Mouse (Mus musculus): ENCODE data around the gene Olfr378. TPM values are rescaled to one million over a fixed set of nuclear protein-coding genes. Genes with fewer than 3 reads are reported as not detected.

Gene Olfr378
- not detected in 2 replicates for polyA plus RNA-seq (2012; rRNA removed)

- Histone ChIP-seq H3K4me3 (ENCODE audit: control insufficient read depth, low read depth, low read length) (no peak within 1 kb of the TSS), H3K36me3 (ENCODE audit: control insufficient read depth, insufficient read depth, low read length) (no peaks in the 10 kb centered on the region), H3K27me3 (ENCODE audit: control insufficient read depth, insufficient read depth, low read length) (no peaks in the 10 kb centered on the region), H3K4me1 (ENCODE audit: control insufficient read depth, insufficient read depth, low read length) (no peaks in the 10 kb centered on the region), H3K27ac (ENCODE audit: control insufficient read depth, insufficient read depth, low read depth, low read length) (no peak within 1 kb of the TSS)
- TF ChIP-seq CTCF (IDR thresholded peaks at IDR 0.05; ENCODE audit: control insufficient read depth, insufficient read depth, insufficient replicate concordance, low read depth, low read length) (no peak), POLR2A (IDR thresholded peaks at IDR 0.05; ENCODE audit: control insufficient read depth, low read depth, low read length) (no peak)
These were observed at the start of gene Olfr378 for GRCm38 (mm10) chr11:73428377-73428776. Gene Olfr378 (minus strand): TSS chr11:73428477.

GRCm38 (mm10) chr11:73457408-73457807 is 29.1 kb upstream of the Olfr378 start, which contains the start of gene Olfr380:
Gene Olfr380 (minus strand): TSS chr11:73457508.
- TF ChIP-seq CTCF (IDR thresholded peaks at IDR 0.05; ENCODE audit: control insufficient read depth, insufficient read depth, insufficient replicate concordance, low read depth, low read length) (no peak), POLR2A (IDR thresholded peaks at IDR 0.05; ENCODE audit: control insufficient read depth, low read depth, low read length) (no peak)
- Histone ChIP-seq H3K4me3 (ENCODE audit: control insufficient read depth, low read depth, low read length) (no peak within 1 kb of the TSS), H3K36me3 (ENCODE audit: control insufficient read depth, insufficient read depth, low read length) (no peaks in the 10 kb centered on the region), H3K27ac (ENCODE audit: control insufficient read depth, insufficient read depth, low read depth, low read length) (no peak within 1 kb of the TSS), H3K27me3 (ENCODE audit: control insufficient read depth, insufficient read depth, low read length) (no peaks in the 10 kb centered on the region), H3K4me1 (ENCODE audit: control insufficient read depth, insufficient read depth, low read length) (no peaks in the 10 kb centered on the region)

- H3K4me1 ChIP-seq (ENCODE audit: control insufficient read depth, insufficient read depth, low read length): no peaks in the 10 kb centered on the region
- no peak within 1 kb of the TSS for H3K27ac ChIP-seq (ENCODE audit: control insufficient read depth, insufficient read depth, low read depth, low read length)
- TF ChIP-seq CTCF (IDR thresholded peaks at IDR 0.05; ENCODE audit: control insufficient read depth, insufficient read depth, insufficient replicate concordance, low read depth, low read length) (no peak), POLR2A (IDR thresholded peaks at IDR 0.05; ENCODE audit: control insufficient read depth, low read depth, low read length) (no peak)
- no peaks in the 10 kb centered on the region for H3K36me3 ChIP-seq (ENCODE audit: control insufficient read depth, insufficient read depth, low read length)
- H3K4me3 ChIP-seq (ENCODE audit: control insufficient read depth, low read depth, low read length): no peak within 1 kb of the TSS
- no peaks in the 10 kb centered on the region for H3K27me3 ChIP-seq (ENCODE audit: control insufficient read depth, insufficient read depth, low read length)
These were observed 28.8 kb downstream of the Olfr378 start, which contains the start of gene Olfr1 for GRCm38 (mm10) chr11:73399514-73399913. Gene Olfr1 (minus strand): TSS chr11:73399614.

- Histone ChIP-seq H3K4me3 (ENCODE audit: control insufficient read depth, low read depth, low read length) (no peak overlapping the region), H3K27ac (ENCODE audit: control insufficient read depth, insufficient read depth, low read depth, low read length) (no peak overlapping the region), H3K27me3 (ENCODE audit: control insufficient read depth, insufficient read depth, low read length) (no peaks in the 10 kb centered on the region), H3K36me3 (ENCODE audit: control insufficient read depth, insufficient read depth, low read length) (no peaks in the 10 kb centered on the region), H3K4me1 (ENCODE audit: control insufficient read depth, insufficient read depth, low read length) (no peaks in the 10 kb centered on the region)
- TF ChIP-seq CTCF (IDR thresholded peaks at IDR 0.05; ENCODE audit: control insufficient read depth, insufficient read depth, insufficient replicate concordance, low read depth, low read length): no peak
- TF ChIP-seq POLR2A (IDR thresholded peaks at IDR 0.05; ENCODE audit: control insufficient read depth, low read depth, low read length): no peak
These were observed 32.9 kb downstream of the Olfr378 start for GRCm38 (mm10) chr11:73395374-73395773.

Other genes starting within 250 kb of the Olfr378 start
- 17.8 and 18.3 TPM in 2 replicates for gene Ctns, start 229.4 kb downstream of the Olfr378 start, polyA plus RNA-seq (2012; rRNA removed)
- 1.8 and 2.0 TPM in 2 replicates for gene Shpk, start 229.0 kb downstream of the Olfr378 start, polyA plus RNA-seq (2012; rRNA removed)
- gene Trpv1, start 194.2 kb downstream of the Olfr378 start, polyA plus RNA-seq (2012; rRNA removed): 0.17 and 1.6 TPM in 2 replicates
- gene Trpv3, start 161.1 kb downstream of the Olfr378 start, polyA plus RNA-seq (2012; rRNA removed): 0.04 and 0.05 TPM in 2 replicates
- gene Aspa, start 98.9 kb downstream of the Olfr378 start, polyA plus RNA-seq (2012; rRNA removed): 3.1 and 3.6 TPM in 2 replicates
- 0.40 and 0.59 TPM in 2 replicates for gene Gm49340, start 98.7 kb downstream of the Olfr378 start, polyA plus RNA-seq (2012; rRNA removed)
- gene Spata22, start 98.7 kb downstream of the Olfr378 start, polyA plus RNA-seq (2012; rRNA removed): 6.1 and 8.5 TPM in 2 replicates
- 2.2 and 3.0 TPM in 2 replicates for gene Olfr20, start 77.7 kb downstream of the Olfr378 start, polyA plus RNA-seq (2012; rRNA removed)
- gene Olfr376, start 57.2 kb downstream of the Olfr378 start, polyA plus RNA-seq (2012; rRNA removed): 0.11 TPM in 1 of 2 replicates, not detected in the other
- 0.12 TPM in 1 of 2 replicates, not detected in the other for gene Olfr1, start 28.9 kb downstream of the Olfr378 start, polyA plus RNA-seq (2012; rRNA removed)
- not detected in 2 replicates for gene Olfr380, start 29.0 kb upstream of the Olfr378 start, polyA plus RNA-seq (2012; rRNA removed)
- not detected in 2 replicates for gene Olfr381, start 63.1 kb upstream of the Olfr378 start, polyA plus RNA-seq (2012; rRNA removed)
- gene Olfr382, start 88.7 kb upstream of the Olfr378 start, polyA plus RNA-seq (2012; rRNA removed): not detected in 2 replicates
- not detected in 2 replicates for gene Olfr385, start 164.5 kb upstream of the Olfr378 start, polyA plus RNA-seq (2012; rRNA removed)
- not detected in 2 replicates for gene Olfr384, start 170.1 kb upstream of the Olfr378 start, polyA plus RNA-seq (2012; rRNA removed)